Mouse (Mus musculus) lung, postnatal 25 days (tissue): ENCODE data around the gene Gpr63.
"Not testable (repeated sequence)": the region's sequence is repeated elsewhere in the genome, so short reads cannot be mapped to it uniquely, and the experiment has no call there.

Experiments used
- DNase-seq: peaks from one replicate; pipeline ENCODE4 v3.0.0; 2022; ENCODE audit warnings: low spot score

The Gpr63 gene

DNA sequence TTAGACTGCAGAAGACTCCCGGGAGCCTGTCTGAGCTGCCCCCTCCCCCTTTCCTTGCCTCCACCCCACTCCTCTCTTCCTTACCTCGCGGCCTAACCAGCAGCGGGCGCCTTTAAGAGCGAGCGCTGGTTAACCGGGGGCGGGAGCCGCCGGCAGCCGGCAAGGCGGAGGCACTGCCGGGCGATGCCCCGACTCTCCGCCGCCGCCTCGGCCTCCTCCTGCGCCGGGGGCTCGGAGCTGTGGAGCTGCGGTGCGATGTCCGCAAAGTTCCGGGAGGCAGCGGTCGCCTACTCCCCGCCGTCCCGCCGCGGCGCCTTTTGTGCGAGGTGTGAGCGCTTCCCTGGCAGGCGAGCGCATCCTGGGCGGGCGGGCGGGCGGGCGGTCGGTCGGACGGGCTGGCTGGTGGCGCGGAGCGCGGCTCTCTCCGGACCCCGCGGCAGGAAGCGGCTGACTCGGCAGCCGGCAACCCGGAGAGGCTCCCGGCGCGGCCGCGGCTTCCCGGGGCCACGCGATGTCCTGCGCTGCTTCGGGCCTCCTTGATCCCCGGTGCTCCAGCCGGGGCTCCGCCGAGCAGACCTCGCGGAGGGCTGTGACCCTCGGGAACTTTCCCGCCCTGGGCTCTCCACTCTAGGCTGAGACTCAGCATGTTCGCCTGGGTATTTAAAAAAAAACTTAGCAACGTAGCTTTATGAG, at the start of gene Gpr63:
Gene Gpr63 (plus strand): TSS at position 109 of the 693 bp plus-strand sequence.
- peak; percentile 24 for DNase-seq

DNA sequence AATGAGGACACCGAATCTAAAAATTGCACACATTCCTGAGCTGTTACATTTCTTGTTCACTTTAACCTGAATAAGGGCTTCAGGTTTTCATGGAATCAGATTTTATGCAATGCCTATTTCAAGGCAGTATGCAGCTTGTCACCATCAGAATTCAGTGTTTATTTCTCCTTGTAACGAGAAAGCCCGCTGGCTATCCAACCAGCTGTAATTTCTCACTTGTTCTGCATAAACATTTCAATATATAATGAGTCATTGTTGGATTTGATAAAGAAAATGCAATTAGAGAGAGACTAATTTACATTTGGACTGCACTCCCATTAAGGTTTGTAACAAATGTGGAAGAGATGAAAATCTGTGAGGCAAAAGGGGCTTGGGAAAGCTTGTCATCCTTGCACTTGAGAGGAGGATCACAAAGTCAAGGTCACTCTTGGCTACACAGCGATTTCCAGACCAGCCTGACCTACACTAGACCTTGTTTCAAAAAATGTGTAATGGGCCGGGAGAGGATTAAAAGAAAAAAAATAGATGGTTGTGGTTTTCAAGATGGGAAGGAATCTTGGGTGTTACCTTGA, 46.1 kb upstream of the Gpr63 start:
- DNase-seq, result no peak

DNA sequence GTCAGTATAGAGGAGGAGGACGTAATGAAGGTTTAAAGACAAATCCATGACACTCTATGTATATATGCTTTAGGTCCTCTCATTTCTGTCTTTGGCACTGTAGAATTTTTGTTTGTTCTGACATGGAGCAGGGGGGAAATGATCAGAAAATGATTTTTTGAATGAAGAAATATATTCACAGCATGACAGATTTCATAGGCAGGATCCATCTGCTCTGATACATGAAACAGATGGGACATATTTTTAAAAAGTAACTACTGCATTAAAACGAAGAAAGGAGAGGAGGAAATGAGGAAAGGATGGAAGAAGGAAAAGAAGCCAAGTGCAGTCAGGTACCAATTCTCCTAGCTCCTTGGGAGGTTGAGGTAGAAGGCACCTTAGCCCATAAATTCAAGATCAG, 41.5 kb upstream of the Gpr63 start:
- DNase-seq, result no peak

DNA sequence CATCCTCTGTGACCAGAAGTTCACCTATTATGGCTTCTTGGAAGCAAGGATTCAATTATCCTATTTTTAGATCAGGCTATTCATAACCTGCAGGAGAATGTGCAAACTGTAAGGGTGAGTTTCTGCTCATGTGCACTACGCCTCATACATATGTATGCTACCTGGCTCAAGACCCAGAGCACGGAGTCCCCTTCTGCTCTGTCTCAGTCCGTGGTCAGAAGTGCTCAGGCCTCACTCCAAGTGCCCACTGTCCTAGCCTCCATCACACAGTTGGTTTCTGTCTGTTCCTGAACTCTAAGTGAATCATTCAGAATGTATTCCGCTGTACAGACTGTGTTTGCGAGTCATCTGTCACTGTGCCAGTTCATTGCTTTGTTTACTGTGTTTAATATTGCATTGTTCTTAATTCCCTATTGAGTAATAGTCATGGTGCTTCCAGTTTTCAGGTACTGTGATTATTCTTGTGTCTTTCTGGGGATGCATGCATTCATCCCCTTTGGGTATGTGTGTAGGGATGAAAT, 37.9 kb upstream of the Gpr63 start:
- DNase-seq, result no peak

DNA sequence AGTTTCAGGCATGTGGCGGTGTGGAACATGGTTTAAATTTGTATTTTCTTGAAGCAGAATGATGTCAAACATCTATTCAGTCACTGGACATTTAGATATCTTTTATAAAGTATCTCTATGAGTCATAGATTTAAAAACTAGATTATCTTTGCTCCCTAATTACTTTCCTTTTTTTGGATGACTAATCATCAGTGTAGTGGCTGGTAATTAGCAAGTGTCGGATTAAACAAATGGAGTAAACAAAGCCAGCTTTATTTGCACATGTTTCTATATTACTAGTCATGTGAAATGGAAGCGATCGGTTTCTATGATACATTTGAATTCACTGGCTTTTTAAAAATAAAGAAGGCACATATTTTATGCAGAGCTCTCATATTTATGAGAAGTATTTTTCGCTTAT, 37.3 kb upstream of the Gpr63 start:
- no peak for DNase-seq

DNA sequence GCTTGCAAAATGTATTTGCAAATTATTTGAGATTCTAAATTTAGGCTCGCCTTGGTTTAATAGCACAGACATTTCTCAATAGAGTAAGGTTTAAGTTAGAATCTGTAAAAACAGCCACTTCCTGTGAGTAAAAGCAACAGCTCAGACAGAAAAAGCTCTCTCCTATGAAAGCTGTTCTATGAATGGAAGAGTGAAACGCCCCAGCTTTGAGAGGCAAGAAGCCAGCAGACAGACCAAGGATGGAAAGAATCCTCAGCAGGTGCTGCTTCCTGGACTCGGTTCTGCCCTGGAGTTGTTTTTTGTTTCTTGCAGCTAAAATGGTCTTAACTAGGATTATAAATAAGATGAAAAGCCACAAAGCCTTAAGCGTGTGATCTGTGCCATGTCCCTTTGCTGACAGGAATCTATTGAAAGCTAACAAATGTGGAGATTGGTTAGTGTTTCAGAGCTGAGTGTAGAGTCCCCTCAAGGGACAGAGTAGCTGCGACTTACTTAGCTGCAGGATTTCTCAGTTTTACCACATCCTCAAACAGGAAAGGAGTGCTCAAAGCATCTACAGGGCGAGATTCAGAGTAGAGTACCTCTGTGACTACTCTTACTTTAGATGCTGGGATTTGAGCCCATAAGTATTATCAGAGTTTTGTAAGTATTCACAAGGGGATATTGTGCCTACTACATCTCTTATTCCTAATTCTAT, 23.3 kb upstream of the Gpr63 start:
- DNase-seq, result no peak

DNA sequence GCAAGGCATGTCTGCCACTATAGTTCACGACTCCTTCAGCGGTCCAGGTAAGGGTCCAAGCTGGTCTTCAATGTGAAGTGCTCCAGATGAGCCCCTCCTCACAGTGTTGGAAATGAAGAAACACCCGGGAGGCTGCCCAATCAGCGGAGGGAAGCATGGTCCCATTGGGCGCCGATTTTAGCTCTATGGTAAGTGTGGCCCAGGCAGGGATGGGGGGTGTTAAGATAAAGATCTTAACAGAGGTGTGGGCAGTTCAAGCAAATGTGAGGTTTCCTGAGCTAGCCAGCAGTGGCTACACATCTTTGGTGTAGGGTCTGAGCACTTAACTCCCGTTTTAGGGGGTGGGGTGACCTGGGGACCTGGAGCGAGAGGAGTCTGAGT, 299 bp upstream of the Gpr63 start:
- DNase-seq, result no peak

DNA sequence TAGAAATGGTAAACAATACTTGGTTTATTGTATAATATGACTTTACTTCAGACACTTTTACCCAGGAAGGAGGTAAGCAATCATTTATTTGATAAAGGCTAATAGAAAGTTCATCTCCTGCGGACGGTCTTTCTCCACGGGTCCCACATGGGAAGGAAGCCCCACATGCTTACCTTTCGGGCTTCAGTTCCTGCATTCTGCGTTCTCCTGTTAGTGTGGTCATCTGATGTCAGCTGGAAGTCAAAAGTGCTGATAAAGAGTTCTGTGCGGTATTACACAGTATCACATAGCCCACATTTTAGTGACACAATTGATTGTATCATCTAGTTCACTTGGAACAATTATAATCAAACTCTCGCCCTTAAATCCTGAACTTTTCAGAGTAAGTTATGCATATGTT, 1.0 kb downstream of the Gpr63 start:
- no peak for DNase-seq

DNA sequence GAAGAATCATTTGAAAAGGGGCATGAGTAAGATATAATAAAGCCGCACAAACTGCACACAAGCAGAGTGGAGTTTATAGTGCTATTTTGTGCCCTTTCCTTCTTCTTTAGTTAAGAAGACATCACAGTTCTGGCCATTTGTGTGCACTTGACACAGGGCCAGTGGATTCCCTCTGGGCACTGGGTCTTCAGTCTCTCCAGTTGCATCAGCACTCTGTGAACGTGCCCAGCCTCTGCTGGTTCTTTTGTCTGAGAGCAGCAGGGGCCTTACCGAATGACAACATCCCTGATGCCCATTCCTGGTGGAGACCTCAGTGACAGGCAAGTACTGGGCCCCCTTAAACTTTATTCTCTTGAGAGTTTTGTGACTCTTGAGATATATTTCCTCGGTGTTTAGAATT, 12.4 kb downstream of the Gpr63 start:
- no peak for DNase-seq

DNA sequence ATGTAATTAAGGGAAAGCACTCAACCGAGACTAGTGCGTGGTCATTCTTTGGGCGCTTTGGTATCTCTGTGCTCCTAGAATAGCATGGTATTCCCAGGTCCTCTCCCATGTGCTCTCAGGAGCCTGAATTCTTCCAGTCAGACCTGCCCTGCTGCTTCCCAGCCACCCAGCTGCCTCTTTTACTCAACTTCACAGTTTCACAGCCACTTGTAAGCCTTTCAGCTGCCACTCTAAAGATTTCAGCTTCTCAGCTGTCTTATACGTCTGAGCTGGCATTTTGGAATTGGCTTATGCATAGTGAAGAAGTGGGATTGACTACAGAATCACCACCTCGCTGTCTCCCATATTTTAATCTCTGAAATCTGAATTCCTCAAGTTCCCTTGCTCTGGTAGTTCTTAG, 19.4 kb downstream of the Gpr63 start:
- no peak for DNase-seq

DNA sequence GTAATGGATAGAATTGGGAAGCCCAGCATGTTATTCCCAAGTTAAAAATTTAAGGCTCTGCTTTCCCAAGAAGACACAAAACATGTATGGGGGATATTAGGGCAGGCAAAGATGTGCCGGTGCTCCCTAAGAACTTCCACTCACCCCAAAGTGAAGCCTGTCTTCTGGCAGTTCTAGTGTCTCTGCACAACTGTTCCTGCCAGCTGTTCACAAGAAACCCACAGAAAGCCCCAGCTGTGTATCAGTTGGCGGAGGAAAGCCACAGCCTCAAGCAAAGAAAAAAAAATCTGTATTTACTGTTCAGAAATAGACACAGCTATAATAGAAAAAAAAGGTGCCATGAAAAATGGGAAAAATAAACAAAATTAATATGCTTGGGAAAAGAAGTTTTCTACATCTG, 25.3 kb downstream of the Gpr63 start:
- no peak for DNase-seq

DNA sequence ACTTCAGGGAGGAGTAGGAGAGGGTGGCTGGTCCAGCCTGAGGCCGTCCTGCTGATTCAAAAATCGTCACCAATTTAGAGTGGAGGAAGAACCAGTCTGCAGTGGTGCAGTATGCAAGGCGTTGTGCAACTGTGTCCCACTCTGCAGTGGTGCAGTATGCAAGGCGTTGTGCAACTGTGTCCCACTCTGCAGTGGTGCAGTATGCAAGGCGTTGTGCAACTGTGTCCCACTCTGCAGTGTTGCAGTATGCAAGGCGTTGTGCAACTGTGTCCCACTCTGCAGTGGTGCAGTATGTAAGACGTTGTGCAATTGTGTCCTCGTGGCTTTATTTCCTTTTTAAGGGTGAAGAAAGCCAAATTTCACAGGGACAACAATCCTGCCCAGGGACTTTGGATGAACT, 43.1 kb downstream of the Gpr63 start:
- not testable (repeated sequence) for DNase-seq

DNA sequence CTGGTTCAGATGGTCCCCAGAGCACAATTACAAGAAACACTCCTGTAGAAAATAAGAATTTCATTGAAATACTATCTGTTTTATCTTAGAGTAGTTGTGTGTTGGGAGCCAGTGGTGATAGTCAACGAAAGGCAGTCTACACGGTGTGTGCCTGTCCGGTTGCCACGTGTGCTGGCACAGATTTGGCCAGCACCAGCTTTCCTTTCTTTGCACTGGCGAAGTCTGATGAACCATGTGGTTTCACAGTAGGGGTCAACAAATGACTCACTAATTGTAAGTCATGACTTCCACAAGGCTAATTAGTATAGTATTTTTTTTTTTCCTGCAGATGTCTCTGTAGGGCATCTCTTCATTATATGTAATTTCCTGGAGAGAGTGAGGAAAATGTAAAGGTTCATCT, 45.6 kb downstream of the Gpr63 start:
- no peak for DNase-seq

DNA sequence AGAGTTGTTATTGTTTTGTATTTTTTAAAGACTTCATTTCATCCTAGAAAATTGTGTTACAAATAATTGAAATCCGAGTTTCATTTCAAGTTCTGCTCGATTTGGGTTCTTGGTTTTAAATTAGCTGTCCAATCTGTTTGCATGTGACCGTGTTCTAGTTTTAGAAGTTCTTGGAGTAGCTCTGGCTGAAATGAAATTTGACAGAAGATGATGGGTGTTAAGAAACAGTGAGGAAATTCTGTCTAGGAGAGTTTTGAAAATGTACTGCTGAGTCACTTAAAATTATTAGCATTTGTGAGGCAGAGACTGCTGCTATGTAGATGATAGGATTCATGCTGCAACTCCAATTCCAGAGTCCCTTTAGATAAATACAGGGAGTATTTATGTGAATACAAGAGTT, 46.5 kb downstream of the Gpr63 start:
- no peak for DNase-seq

DNA sequence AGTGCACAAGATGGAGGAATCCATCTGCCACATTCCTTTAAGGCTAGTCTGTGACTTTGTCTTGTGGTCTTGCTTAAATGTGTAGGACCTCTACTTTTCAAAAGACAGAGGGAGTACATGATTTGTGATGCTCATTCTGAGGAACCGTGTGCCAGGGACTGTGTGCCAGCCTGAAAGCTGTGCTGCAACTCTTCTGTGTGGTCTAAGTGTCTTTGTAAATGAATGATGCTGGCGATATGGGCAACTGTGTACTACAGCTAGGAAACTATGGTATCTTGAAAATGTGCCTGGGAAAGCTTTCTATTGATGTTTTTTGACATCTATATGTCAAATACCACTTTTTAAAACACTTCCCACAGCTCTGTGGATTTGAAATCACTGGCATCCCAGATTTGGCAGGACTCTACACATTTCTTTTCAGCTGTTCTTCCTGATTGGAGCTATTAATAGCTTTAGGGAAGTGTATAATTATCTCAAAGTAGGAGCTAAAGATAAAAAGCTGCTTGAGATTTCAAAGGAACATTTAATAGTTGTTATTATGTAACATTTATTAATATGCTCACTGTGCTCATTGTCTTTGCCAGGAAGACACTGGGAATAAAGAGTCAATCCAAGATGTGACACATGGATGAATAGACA, 48.9 kb downstream of the Gpr63 start:
- DNase-seq, result no peak

DNA sequence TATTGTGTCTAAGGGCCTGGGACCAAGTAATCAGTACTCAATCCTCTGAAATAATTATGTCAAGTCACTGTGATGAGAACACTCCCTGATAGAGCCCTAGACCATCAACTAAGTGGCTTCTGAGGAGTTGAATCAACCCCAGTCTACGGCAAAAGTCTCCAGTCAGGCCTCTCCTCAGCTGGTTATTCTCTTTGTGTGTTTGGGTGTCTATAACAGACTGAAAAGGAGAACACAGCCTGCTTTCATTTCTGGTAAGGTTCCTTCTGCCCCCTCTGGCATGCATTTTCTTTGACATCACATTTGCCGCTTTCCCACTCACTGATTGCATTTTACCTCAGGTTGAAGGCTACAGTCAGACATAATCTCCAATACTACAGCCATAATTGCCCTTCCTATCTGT, 62.0 kb downstream of the Gpr63 start:
- no peak for DNase-seq

DNA sequence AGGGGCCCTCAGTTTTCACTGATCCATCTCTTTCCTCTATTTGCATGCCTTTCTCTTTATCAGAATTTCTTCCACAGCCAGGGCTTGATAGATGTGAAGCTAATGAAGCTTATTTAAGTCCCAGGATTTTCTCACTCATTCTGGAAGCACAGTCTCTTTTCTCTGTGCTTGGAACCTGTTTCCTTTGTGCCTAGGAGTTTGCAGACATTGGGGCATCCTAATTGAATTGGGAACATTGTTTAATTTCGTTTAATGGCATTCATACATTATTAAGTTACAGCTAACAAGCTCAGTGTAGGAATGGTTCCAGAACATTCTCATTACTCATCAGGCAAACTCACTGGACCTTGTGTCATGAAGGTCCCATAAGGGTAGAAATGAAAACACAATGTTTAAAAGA, 62.5 kb downstream of the Gpr63 start:
- no peak for DNase-seq

DNA sequence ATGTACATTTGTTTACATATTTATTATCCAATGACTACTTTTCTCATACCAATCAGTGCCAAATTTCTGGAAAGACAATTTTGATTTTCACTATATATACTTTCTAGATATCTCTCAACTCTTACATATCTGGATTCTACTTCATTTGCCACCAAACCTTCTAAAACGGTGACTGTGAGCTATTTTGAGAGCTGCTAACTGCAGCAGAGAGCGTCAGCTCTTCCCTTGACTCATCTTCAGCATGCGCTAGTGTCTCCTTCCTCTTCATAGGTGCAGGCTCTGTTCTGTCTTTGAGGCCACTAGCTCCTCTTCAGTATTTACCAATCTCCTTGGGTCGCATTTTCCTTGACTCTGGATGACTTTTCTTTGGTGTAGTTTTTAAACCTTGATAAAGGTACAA, 63.7 kb downstream of the Gpr63 start:
- no peak for DNase-seq

DNA sequence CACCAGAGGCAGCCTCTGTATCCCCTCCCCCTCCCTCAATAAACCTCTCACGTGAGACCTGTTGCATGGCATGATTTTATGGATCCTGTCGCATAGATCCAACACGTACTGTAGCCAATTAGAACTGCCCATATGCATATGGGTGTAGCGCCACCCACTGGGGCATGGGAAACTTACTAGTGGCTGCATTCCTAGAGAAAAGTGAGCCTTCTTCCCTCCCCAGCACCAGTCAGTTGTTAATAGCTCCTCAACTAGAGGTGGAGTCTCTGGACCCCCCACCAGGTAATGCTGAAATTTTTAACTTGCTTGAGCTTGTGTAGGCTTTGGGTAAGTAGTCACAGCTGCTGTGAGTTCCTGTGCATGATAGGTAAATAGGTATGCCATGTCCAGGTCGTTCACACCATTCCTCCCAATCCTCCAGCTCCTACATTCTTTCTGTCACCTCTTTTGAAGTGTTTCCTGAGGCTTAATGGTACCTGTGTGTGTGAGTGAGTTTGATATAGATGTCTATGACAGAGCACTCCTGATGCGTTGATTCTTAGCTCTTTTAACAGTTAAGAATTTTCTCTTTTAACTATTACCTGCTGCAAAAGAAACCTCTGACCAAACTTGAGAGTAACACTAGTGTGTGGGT, 69.1 kb downstream of the Gpr63 start:
- DNase-seq, result no peak

DNA sequence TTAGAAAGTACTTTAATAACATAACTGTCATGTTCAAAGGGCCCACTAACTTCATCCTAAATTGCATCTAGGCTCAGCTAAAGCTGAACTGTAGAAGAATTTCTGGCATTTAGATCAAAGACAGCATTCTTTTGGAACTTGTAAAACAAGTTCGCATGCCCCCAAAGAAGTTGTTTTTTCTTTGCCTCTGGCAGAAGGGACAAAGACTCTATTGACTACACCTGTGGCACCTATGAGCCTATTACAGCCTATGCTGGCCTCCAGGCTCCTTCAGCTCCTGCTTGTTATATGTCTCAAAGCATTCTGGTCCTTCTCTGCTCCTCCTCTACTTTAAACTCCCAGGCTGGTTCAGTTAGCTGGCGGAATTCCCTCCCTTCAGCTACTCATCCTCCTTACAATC, 69.6 kb downstream of the Gpr63 start:
- DNase-seq, result no peak

DNA sequence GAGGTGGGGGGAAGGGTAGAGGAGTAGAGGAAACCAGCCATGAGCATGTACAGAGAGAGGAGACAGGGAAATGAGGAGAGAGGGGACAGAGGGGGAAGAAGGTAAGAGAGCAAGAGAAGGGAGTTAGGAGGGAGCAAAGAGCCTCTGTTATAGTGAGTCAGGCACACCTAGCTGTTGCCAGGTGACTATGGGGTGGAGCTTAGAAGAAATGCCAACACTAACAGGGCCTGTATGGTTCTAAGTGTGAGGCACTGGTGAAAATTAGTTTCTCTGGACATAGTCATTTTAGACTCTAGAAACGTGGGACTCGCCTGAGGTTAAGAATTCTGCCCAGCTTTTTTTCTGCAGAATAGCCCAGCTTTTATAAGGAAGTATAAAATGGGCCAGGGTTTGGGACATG, 71.1 kb downstream of the Gpr63 start:
- no peak for DNase-seq

DNA sequence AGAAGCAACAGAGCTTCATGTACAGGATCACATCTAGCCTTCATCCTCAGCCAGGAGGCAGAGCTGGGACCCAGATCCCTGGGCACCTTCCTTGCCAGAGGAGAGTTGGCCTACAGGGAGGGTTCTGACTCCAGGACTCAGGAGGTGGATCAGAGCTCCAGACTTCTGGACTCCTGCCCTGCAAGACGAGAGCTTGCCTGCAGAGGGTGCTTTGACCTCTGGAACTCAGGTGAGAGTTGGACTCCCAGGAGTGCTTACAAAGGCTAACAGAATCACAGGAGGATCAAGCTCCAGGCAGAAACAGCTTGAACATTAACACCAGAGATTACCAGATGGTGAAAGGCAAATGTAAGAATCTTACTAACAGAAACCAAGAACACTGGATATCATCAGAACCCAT, 89.3 kb downstream of the Gpr63 start:
- DNase-seq, result not testable (repeated sequence)
